Mouse (Mus musculus) heart, postnatal 0 days (tissue): Measurements from ENCODE around the gene Slc15a4.

Experiments used
- CTCF ChIP-seq: IDR thresholded peaks from 2 replicates; pipeline ENCODE4 v1.5.1; 2016; ENCODE audit warnings: antibody characterized with exemption, control low read depth, low read depth
- EP300 ChIP-seq: IDR thresholded peaks from 2 replicates; pipeline ENCODE4 v1.6.1; 2016; ENCODE audit warnings: antibody characterized with exemption, low read depth

- TF ChIP-seq CTCF = no peak; the same call in 1 of the 2 replicates
- TF ChIP-seq EP300 = no peak
Observed at GRCm38 (mm10) chr5:127640359-127640758, 7.7 kb upstream of the Slc15a4 start.
